Mouse (Mus musculus) heart, adult 2 months (tissue): ENCODE results near the gene Fbxo8. TPM values are rescaled to one million over a fixed set of nuclear protein-coding genes. Genes with fewer than 3 reads are reported as not detected.

Experiments
- DNase-seq, 2 experiments: peaks; one replicate each; pipeline ENCODE4 v3.0.0; 2021
- H3K27ac ChIP-seq: fragments of 200-600 bp; 2 replicates; pipeline ENCODE4 v1.8.1; 2022
- H3K27me3 ChIP-seq: fragments of 200-500 bp; 2 replicates; pipeline ENCODE4 v1.6.1; 2012; ENCODE audit warnings: mild to moderate bottlenecking, low read length, inconsistent platforms, mixed read lengths; ENCODE audit not compliant: control insufficient read depth, insufficient read depth
- H3K36me3 ChIP-seq: fragments of 200-500 bp; 2 replicates; pipeline ENCODE4 v1.6.1; 2012; ENCODE audit warnings: low read length, inconsistent platforms; ENCODE audit not compliant: control insufficient read depth, insufficient read depth
- H3K4me1 ChIP-seq: fragments of 200-500 bp; 2 replicates; pipeline ENCODE4 v1.6.1; 2011; ENCODE audit warnings: low read length; ENCODE audit not compliant: control insufficient read depth, insufficient read depth
- H3K4me3 ChIP-seq: fragments of 200-600 bp; 2 replicates; pipeline ENCODE4 v1.8.1; 2022
- H3K79me2 ChIP-seq: fragments of 200-500 bp; replicated peaks from 2 replicates; pipeline ENCODE4 v1.6.1; 2012; ENCODE audit warnings: mild to moderate bottlenecking, inconsistent platforms, low read length, moderate library complexity, mixed read lengths; ENCODE audit not compliant: control insufficient read depth, insufficient read depth
- H3K9ac ChIP-seq: fragments of 200-500 bp; 2 replicates; pipeline ENCODE4 v1.6.1; 2012; ENCODE audit warnings: low read depth, mild to moderate bottlenecking, control low read depth, inconsistent platforms, low read length, mixed read lengths
- CTCF ChIP-seq: fragments of 200-600 bp; IDR thresholded peaks from 2 replicates; pipeline ENCODE4 v1.8.1; 2022; ENCODE audit warnings: antibody characterized with exemption, mild to moderate bottlenecking, moderate library complexity
- EP300 ChIP-seq: fragments of 200-500 bp; IDR thresholded peaks from 2 replicates; pipeline ENCODE4 v1.6.1; 2011; ENCODE audit warnings: low read depth, low read length, control low read depth; ENCODE audit not compliant: insufficient read depth
- POLR2A ChIP-seq: fragments of 200-500 bp; IDR thresholded peaks from 2 replicates; pipeline ENCODE4 v1.6.1; 2011; ENCODE audit warnings: mild to moderate bottlenecking, low read depth, low read length, control low read depth; ENCODE audit not compliant: insufficient read depth
- WGBS: fragments of 180-500 bp; shearing (Covaris S2); methylation state at CpG from one replicate; pipeline ENCODE4 v1.1.7; 2018; 5-methylcytosine and 5-hydroxymethylcytosine counted together
- intact Hi-C: fragments of 180-260 bp; cut with DNase I; formaldehyde crosslinking; loops from one replicate; pipeline ENCODE4 v1.15.1; 2025
- polyA plus RNA-seq: library from polyadenylated mRNA; depleted of rRNA; stranded (reverse); fragments of >200 nt; gene quantifications from 2 replicates; pipeline ENCODE4 v1.2.3, GENCODE M21; 2012
- total RNA-seq, 2 experiments: library from RNA; stranded (reverse); gene quantifications; 2 replicates each; pipeline ENCODE4 v1.2.3; 2021

The Fbxo8 gene
- total and polyA plus RNA-seq, 3 experiments: 22.2 to 56.1 (median 48.2) TPM

DNA sequence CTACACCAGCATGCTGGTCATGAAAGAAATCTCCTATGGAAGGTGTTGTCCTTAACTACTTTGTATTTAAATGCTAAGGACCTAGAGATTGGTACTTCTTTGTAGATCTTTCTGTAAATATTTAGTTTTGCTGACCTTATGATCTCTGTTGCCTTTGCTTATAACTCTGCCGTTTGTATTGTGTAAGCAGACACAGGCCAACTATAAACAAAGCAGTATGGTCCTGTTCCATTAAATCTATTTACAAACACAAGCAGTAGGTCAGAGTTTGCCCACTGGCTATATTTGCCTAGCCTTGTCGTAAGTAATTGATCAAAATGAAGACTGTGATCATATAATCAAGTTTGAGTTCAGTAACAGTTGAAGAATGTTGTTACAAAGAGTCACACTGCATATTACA, 38.1 kb downstream of the Fbxo8 start:
- DNase-seq: no peak
- H3K9ac ChIP-seq: no peak overlapping the region
- H3K27me3 ChIP-seq: no peaks in the 10 kb centered on the region
- TF ChIP-seq EP300: no peak
- no peak for TF ChIP-seq POLR2A
- no peak for TF ChIP-seq CTCF
- no peak overlapping the region for H3K4me3 ChIP-seq
- 78% methylated on average over 2 of the region's 2 CpGs for whole genome bisulfite sequencing
- no peaks in the 10 kb centered on the region for H3K79me2 ChIP-seq
- H3K27ac ChIP-seq: no peak overlapping the region
- no peaks in the 10 kb centered on the region for H3K36me3 ChIP-seq
- intact Hi-C loops: no loop called here
- H3K4me1 ChIP-seq: no peaks in the 10 kb centered on the region

DNA sequence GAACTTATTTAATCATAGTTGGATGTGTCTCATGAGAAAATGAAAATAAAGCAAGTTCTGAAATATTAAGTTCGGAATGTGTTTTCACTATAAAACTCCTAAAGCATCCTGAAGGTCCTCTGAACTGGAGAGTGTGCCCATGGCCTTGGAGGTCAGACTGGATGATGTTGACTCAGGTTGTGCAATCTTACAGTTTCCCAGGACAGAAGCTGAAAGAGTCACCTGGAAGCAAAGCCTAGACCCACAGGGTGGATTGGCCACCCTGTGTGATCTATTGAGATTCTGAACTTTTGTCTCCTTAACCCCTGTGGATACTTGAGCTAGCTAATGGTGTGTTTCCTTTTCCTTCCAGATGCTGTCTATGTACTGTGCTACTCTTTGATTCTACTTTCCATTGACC, 40.2 kb downstream of the Fbxo8 start:
- H3K4me1 ChIP-seq: no peaks in the 10 kb centered on the region
- no peak overlapping the region for H3K27ac ChIP-seq
- H3K79me2 ChIP-seq: no peaks in the 10 kb centered on the region
- no peaks in the 10 kb centered on the region for H3K36me3 ChIP-seq
- WGBS: 92% methylated on average over 1 of the region's 1 CpGs
- intact Hi-C loops: no loop called here
- TF ChIP-seq POLR2A (no peak), CTCF (no peak), EP300 (no peak)
- no peak overlapping the region for H3K9ac ChIP-seq
- no peak overlapping the region for H3K4me3 ChIP-seq
- no peaks in the 10 kb centered on the region for H3K27me3 ChIP-seq
- DNase-seq: no peak

DNA sequence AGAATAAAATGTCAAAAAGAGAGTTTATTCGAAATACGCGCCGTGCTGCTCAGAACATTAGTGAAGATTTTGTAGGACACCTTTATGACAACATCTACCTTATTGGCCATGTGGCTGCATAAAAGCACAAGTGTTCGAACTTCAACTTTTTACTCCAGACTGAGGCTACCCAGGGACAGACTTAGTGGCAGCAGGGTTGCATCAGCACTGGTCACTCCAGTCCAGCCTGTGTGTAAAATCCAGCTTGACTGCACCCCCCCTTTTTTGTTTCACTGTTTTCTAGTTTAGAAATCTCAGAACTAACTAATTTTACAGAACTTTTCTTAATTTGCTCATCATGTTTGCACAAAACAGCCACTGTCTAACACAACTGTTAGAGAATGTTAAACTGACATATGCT, 40.6 kb downstream of the Fbxo8 start:
- Histone ChIP-seq H3K9ac (no peak overlapping the region), H3K4me1 (no peaks in the 10 kb centered on the region), H3K27me3 (no peaks in the 10 kb centered on the region), H3K4me3 (no peak overlapping the region), H3K79me2 (no peaks in the 10 kb centered on the region), H3K27ac (no peak overlapping the region), H3K36me3 (no peaks in the 10 kb centered on the region)
- intact Hi-C loops: no loop called here
- WGBS: 95% methylated on average over 5 of the region's 5 CpGs
- TF ChIP-seq EP300: no peak
- TF ChIP-seq POLR2A: no peak
- no peak for TF ChIP-seq CTCF
- DNase-seq: no peak

DNA sequence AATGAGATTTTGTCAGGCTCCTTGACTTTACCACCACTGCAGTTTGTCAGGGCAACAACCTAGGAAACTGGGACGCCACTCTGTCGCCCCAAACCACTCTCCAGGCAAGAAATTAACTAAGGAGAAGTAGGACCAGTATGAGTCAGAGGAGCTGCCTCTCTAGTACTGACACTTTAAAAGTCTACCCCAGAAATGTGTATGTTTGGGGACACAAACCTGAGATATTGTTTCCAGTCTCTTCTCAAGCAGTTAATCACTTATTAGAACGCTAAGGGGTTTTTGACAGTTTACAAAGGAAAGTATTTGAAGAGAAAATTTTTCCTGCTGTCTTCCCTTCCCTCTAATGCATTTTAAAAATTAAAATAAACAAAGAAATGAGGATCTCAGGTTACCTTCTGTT, 55.6 kb downstream of the Fbxo8 start:
- intact Hi-C loops: no loop called here
- H3K9ac ChIP-seq: no peak overlapping the region
- no peak for DNase-seq
- H3K4me3 ChIP-seq: no peak overlapping the region
- 53% methylated on average over 3 of the region's 3 CpGs for WGBS
- H3K27me3 ChIP-seq: no peaks in the 10 kb centered on the region
- no peak for TF ChIP-seq CTCF
- no peak for TF ChIP-seq EP300
- TF ChIP-seq POLR2A: no peak
- H3K4me1 ChIP-seq: no peaks in the 10 kb centered on the region
- H3K79me2 ChIP-seq: no peaks in the 10 kb centered on the region
- H3K36me3 ChIP-seq: no peaks in the 10 kb centered on the region
- no peak overlapping the region for H3K27ac ChIP-seq

DNA sequence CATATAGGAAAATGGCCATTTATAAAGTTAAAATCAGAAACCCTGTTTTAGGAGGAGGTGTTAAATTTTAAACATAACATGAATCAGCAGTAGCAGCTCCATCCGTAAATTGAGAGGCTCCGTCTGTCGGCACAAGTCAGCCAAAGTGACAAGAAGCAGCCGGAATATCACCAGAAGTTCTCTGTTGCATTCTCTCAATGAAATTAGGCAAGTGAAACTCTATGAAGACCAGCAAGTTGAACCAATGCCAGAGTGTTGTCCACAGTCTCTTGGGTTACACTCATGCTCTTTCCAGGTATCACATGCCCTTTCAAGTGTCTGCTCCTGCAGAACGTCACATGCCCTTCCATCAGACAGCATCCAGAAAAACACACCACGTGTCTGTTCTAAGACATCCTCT, 60.8 kb downstream of the Fbxo8 start:
- DNase-seq: no peak
- H3K27ac ChIP-seq: no peak overlapping the region
- intact Hi-C loops: no loop called here
- H3K27me3 ChIP-seq: no peaks in the 10 kb centered on the region
- no peak overlapping the region for H3K9ac ChIP-seq
- H3K4me1 ChIP-seq: no peaks in the 10 kb centered on the region
- 49% methylated on average over 6 of the region's 6 CpGs for WGBS
- H3K79me2 ChIP-seq: no peaks in the 10 kb centered on the region
- TF ChIP-seq POLR2A (no peak), CTCF (no peak), EP300 (no peak)
- no peak overlapping the region for H3K4me3 ChIP-seq
- H3K36me3 ChIP-seq: no peaks in the 10 kb centered on the region

DNA sequence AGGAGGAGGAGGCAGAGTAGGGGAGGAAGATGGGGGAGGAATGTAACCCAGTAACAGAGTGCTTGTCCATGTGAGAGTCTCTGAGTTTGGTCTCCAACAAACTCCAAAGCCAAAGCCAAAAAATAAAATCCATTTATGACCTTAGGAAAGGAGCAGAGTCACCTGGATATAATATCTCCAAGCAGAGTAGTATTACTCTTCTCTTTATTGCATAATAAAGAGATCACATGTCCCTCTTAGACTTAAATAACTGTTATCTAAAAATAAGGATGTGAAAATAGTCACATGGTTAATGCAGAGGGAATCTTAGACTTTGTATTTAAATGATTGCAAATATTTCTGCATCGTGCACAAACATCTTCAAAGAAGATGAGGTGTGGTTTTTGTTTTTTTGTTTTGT, 63.3 kb downstream of the Fbxo8 start:
- Histone ChIP-seq H3K27me3 (no peaks in the 10 kb centered on the region), H3K27ac (no peak overlapping the region), H3K4me3 (no peak overlapping the region), H3K4me1 (no peaks in the 10 kb centered on the region), H3K36me3 (no peaks in the 10 kb centered on the region), H3K79me2 (no peaks in the 10 kb centered on the region), H3K9ac (no peak overlapping the region)
- DNase-seq: no peak
- 88% methylated on average over 1 of the region's 1 CpGs for WGBS
- TF ChIP-seq CTCF (no peak), POLR2A (no peak), EP300 (no peak)
- intact Hi-C loops: no loop called here
